Mouse (Mus musculus): ENCODE results near the gene Fpr1. TPM values are rescaled to one million over a fixed set of nuclear protein-coding genes. Genes with fewer than 3 reads are reported as not detected.

The Fpr1 gene
- 1 to 10 TPM in 1 of 2 experiments, not detected in 1; 1.3 TPM for polyA plus RNA-seq (2017; shearing (Covaris generic))

DNA sequence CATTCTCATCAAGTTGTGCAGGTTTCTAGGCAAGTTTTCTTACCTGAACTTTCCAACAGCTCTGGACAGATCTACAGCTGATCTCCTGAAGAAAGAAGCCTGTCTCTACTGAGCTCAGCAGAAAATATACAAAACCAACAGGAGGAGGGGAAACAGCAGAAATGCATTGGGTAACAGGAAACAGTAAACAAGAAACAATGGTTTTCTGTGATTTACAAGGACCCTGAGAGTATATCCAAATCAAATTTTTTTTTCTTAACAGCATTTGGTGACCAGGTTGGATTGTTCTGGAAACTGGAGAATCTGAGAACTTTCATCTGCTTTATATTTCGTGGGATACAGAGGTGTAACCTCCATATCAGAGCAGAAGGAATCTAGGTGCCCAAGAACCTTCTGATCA, at the start of gene Fpr1:
Fpr1 (minus strand) TSS at position 101 of the 400 bp plus-strand sequence.

DNA sequence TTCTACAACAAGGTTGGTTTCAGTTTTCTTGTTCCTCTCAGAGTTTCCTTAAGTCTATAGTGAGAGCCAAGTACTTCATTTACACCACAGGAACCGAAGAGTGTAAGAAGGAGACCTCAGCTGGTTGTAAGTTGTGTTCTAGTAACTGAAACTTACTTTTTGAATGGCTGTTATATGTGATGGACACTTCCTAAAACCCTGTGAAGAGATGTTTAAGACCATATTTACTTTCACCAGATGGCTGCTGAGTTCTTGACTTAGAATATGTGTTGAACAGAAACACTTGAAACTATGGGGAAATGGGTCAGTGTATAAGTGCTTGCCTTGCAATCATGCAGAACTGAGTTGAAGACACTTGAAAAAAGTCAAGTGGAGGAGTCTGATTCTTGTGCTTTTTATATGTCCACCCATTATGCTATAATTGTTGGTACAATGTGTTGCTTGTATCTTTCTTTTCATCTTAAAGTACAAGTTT, 4.1 kb upstream of the Fpr1 start, which contains the start of the genes Fpr2 and Fpr3:
Fpr2 (plus strand) TSS at position 51 of the 475 bp plus-strand sequence.
Fpr3 (plus strand) TSS at position 79 of the 475 bp plus-strand sequence.

DNA sequence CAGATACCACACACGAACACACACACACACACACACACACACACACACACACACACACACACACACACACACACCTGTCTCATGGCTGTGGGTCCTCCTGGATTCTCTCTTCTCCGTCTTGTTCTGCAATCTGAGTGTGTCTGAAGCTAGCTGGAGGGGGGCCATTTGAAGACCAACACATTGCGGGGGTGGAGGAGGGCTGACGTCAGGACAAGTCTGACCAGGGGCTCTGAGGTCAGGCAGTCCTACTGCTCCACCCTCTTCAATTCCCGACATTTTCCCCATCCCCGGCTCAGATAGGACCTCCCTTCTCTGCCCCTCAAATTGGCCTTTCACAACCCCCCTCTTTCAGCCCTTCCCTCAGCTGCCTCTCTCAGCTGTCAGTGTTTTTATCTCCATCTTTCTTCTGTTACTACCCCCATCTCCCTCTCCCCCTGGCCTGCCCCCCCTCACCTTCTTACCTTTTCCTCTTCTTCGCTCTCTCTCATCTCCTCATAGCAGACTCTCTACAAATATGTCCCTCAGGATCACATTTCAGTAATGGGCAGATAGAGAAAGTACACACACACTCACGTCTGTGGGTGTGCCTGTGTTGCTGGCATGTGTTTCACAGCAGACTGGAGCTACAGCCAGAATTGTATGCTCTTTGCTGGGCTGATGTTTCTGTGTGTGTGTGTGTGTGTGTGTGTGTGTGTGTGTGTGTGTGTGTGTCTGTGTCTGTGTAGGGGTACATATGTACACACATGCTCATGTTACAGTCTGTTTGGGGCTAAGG, 28.5 kb downstream of the Fpr1 start, which contains the start of gene Has1:
Has1 (minus strand) TSS at position 142 of the 775 bp plus-strand sequence.

DNA sequence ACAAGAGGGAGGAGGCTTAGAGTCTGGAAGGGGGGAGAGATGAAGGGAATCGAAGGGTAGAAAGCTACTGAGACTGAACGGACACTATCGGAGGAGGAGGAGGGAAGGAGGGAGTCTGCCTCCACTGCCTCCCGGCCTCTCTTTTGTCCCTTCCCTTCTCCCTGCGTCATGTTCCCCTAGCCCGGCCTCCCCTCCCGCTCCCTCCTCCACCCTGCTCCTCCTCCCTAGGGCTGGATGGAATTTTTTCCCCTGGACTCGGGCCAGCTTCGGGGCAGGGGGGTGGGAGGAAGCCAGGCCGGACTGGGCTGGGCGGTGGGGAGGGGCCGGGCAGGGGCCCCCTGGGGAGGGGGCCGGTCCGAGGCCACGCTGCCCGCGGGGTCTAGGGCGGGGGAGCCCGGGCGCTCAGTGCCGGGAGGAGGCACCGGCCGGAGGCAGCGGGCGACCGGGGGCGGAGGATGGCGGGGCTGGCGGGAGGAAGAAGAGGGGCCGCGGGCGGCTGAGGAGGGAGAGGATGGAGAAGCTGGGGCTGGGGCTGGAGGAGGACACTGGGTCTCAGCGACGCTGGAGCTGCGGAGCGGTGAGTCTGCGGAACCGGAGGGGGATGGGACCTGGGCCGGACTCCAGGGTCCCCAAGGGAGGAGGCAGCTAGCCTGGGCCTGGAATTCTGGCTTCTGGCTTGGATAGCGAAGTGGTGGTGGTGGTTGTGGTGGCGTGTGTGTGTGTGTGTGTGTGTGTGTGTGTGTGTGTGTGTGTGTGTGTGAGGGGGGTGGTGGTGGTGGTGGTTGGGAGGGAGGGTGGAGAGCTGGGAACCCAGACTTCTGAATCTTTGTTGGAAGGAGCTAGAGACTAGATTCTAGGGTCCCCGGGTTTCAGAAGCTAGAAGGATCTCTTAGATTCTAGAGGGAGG, 56.7 kb downstream of the Fpr1 start, which contains the start of gene Spaca6:
Spaca6 (plus strand) TSS at position 408 of the 907 bp plus-strand sequence.

Other genes with a start within 250 kb of the Fpr1 start
- under 1 TPM; 0.06 to 0.17 TPM for gene Vmn2r90, start 180.2 kb downstream of the Fpr1 start, polyA plus RNA-seq (2017; shearing (Covaris generic))
- 1 to 10 TPM; 3.1 to 5.0 TPM for gene Spaca6, start 56.8 kb downstream of the Fpr1 start, polyA plus RNA-seq (2017; shearing (Covaris generic))
- gene Has1, start 28.7 kb downstream of the Fpr1 start, polyA plus RNA-seq (2017; shearing (Covaris generic)): under 1 TPM in 1 of 2 experiments, not detected in 1; 0.12 TPM
- gene Fpr2, start 3.9 kb upstream of the Fpr1 start, polyA plus RNA-seq (2017; shearing (Covaris generic)): 1 to 10 TPM in 1 of 2 experiments, under 1 TPM in 1; 0.13 to 2.6 TPM
- under 1 TPM; 0.12 to 0.49 TPM for gene Fpr3, start 3.9 kb upstream of the Fpr1 start, polyA plus RNA-seq (2017; shearing (Covaris generic))
- not detected for gene Fpr-rs4, start 137.8 kb upstream of the Fpr1 start, polyA plus RNA-seq (2017; shearing (Covaris generic))
- gene Vmn2r124, start 165.5 kb upstream of the Fpr1 start, polyA plus RNA-seq (2017; shearing (Covaris generic)): under 1 TPM; 0.07 to 0.13 TPM
- under 1 TPM in 1 of 2 experiments, not detected in 1; 0.07 TPM for gene Vmn2r91, start 201.1 kb upstream of the Fpr1 start, polyA plus RNA-seq (2017; shearing (Covaris generic))